Mouse (Mus musculus): ENCODE data around the gene Zfr. TPM values are rescaled to one million over a fixed set of nuclear protein-coding genes. Genes with fewer than 3 reads are reported as not detected.

The Zfr gene
- polyA plus RNA-seq, 1 experiment from 2014 or later, result 128 TPM

DNA sequence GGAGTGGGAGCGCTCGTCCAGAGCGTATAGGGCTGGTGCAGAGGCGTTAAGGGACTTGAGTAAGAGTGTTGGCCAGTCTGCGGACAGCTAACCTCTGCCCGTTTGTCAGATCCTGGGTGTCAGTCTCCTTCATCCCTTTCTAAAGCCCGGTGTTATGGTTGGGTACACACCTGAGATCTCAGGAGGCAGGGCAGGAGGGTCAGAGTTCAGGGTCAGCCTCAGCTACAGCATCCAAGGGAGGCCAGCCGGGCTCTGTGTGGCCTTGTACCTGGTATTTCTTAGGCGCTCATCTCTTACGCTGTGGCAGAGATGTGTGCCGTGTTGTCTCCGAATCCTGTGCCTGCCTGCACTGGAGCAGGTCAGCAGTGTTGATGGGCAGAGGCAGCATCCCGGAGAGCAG, 103.5 kb downstream of the Zfr start:
- Histone ChIP-seq H3K27ac (replicated peaks; ENCODE audit: low read depth, low read length) (no peak overlapping the region), H3K27me3 (ENCODE audit: control insufficient read depth, insufficient read depth, low read length) (no peaks in the 10 kb centered on the region), H3K4me2 (ENCODE audit: low read depth, severe bottlenecking) (no peak overlapping the region), H3K9ac (ENCODE audit: low read length) (no peak overlapping the region), H3K4me1 (ENCODE audit: control insufficient read depth, insufficient read depth, low read length) (peaks cover 5% of the 10 kb centered on the region), H3K4me3 (ENCODE audit: low read depth, low read length) (no peak overlapping the region), H3K9me3 (ENCODE audit: control insufficient read depth, low read length) (no peaks in the 10 kb centered on the region), H3K36me3 (ENCODE audit: control insufficient read depth, insufficient read depth, low read length) (no peaks in the 10 kb centered on the region)
- no peak for ATAC-seq (ENCODE audit: insufficient number of reproducible peaks, low FRiP score, low TSS enrichment, low read depth)
- no peak for DNase-seq (ENCODE audit: low spot score)
- WGBS, result 91% methylated on average over 13 of the region's 13 CpGs

DNA sequence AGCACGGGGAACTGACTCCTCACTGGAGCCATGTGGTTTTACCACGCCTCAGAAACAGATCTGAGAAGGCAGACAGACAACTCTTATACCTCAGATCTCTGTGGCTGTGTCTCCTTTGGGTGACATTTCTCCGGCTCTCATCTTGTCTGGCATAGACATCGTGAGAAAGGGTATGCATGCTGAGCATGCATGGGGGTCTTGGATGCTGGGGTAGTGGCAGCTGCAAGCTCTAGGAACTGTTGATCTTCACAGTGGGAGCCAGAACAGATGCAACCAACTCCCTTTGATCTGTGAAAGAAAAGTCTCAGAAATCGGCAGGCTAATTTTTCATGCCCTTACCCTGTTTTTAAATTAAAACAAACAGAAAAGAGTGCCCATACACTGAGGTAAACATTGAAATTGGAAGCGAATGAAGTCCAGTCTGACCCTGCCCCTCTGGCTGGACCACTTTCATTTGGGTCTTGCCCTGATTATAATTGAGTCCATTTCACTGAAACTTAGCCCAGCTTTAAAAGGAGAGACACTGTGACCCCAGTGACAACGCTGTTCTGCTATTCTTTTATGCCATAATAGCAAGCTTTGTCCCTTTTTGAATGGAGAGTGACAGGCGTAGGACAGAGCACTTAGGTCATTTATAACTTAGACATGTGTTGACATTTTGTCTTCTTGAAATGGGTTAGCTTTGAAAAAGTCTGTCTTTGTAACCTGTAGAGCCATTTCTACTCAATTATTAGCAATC, 105.1 kb downstream of the Zfr start:
- H3K27me3 ChIP-seq (ENCODE audit: control insufficient read depth, insufficient read depth, low read length), result no peaks in the 10 kb centered on the region
- no peak overlapping the region for H3K4me3 ChIP-seq (ENCODE audit: low read depth, low read length)
- WGBS, result 40% methylated on average over 8 of the region's 8 CpGs
- no peak overlapping the region; the same call in 1 of the 2 replicates for H3K27ac ChIP-seq (replicated peaks; ENCODE audit: low read depth, low read length)
- DNase-seq (ENCODE audit: low spot score) (no peak), ATAC-seq (ENCODE audit: insufficient number of reproducible peaks, low FRiP score, low TSS enrichment, low read depth) (no peak)
- no peaks in the 10 kb centered on the region for H3K9me3 ChIP-seq (ENCODE audit: control insufficient read depth, low read length)
- peaks cover 5% of the 10 kb centered on the region for H3K4me1 ChIP-seq (ENCODE audit: control insufficient read depth, insufficient read depth, low read length)
- no peaks in the 10 kb centered on the region for H3K36me3 ChIP-seq (ENCODE audit: control insufficient read depth, insufficient read depth, low read length)
- no peak overlapping the region for H3K4me2 ChIP-seq (ENCODE audit: low read depth, severe bottlenecking)
- H3K9ac ChIP-seq (ENCODE audit: low read length), result no peak overlapping the region

DNA sequence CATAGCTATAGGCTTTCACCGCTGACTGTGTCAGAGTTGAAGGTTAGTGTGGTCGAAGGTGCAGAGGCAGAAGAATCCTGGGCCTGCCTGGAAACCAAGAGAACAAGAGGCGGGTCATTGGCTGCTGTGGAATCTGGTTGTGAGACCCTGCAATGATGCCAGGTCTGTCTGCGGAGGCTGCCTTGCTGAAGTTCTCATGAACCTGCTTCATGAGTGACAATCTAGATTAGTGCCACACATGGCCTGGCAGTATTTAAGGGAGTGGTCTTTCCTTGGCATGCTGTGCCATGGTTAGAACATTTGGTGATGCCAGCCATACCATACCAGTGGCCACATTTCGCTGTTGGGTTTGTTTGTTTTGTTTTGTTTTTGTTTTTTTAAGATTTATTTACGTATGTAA, 105.8 kb downstream of the Zfr start:
- Histone ChIP-seq H3K4me1 (ENCODE audit: control insufficient read depth, insufficient read depth, low read length) (peaks cover 5% of the 10 kb centered on the region), H3K4me2 (ENCODE audit: low read depth, severe bottlenecking) (no peak overlapping the region), H3K27ac (replicated peaks; ENCODE audit: low read depth, low read length) (no peak overlapping the region), H3K4me3 (ENCODE audit: low read depth, low read length) (no peak overlapping the region), H3K27me3 (ENCODE audit: control insufficient read depth, insufficient read depth, low read length) (no peaks in the 10 kb centered on the region), H3K9ac (ENCODE audit: low read length) (no peak overlapping the region), H3K36me3 (ENCODE audit: control insufficient read depth, insufficient read depth, low read length) (no peaks in the 10 kb centered on the region), H3K9me3 (ENCODE audit: control insufficient read depth, low read length) (no peaks in the 10 kb centered on the region)
- no peak for ATAC-seq (ENCODE audit: insufficient number of reproducible peaks, low FRiP score, low TSS enrichment, low read depth)
- no peak for DNase-seq (ENCODE audit: low spot score)
- WGBS, result 88% methylated on average over 6 of the region's 6 CpGs

DNA sequence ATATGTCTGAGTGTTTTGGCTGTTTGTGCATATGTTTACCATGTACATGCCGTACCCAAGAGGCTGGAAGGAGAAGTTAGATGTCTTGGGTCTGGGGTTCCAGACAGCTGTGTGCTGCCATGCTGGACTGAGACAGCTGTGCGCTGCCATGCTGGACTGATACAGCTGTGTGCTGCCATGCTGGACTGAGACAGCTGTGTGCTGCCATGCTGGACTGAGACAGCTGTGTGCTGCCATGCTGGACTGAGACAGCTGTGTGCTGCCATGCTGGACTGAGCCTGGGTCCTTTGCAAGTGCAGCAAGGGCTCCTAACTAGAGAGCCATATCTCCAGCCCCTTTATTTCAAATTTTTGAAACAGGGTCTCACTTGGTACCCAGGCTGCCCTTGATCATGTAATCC, 106.6 kb downstream of the Zfr start:
- H3K36me3 ChIP-seq (ENCODE audit: control insufficient read depth, insufficient read depth, low read length), result no peaks in the 10 kb centered on the region
- peaks cover 5% of the 10 kb centered on the region for H3K4me1 ChIP-seq (ENCODE audit: control insufficient read depth, insufficient read depth, low read length)

DNA sequence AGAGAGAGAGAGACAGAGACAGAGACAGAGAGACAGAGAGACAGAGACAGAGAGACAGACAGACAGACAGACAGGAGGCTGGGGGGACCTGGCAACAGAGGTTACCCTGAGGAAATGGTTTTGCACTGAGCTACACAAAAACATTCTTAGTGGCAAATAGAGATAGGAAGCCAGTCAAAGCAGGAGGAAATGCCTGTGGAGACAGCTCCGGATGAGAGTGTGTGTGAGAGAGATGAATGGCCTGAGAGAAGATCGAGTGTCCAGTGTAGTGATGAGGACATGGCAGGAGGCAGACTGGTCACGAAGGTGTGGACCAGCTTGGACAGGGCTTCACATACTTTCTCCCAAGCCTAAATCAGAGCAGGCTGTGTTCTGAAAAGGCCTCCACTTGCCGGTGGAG, 107.4 kb downstream of the Zfr start:
- Histone ChIP-seq H3K4me3 (ENCODE audit: low read depth, low read length) (no peak overlapping the region), H3K36me3 (ENCODE audit: control insufficient read depth, insufficient read depth, low read length) (no peaks in the 10 kb centered on the region), H3K9me3 (ENCODE audit: control insufficient read depth, low read length) (no peaks in the 10 kb centered on the region), H3K27me3 (ENCODE audit: control insufficient read depth, insufficient read depth, low read length) (no peaks in the 10 kb centered on the region), H3K27ac (replicated peaks; ENCODE audit: low read depth, low read length) (no peak overlapping the region), H3K9ac (ENCODE audit: low read length) (no peak overlapping the region), H3K4me1 (ENCODE audit: control insufficient read depth, insufficient read depth, low read length) (peaks cover 5% of the 10 kb centered on the region), H3K4me2 (ENCODE audit: low read depth, severe bottlenecking) (no peak overlapping the region)
- DNase-seq (ENCODE audit: low spot score) (no peak), ATAC-seq (ENCODE audit: insufficient number of reproducible peaks, low FRiP score, low TSS enrichment, low read depth) (no peak)
- 86% methylated on average over 4 of the region's 4 CpGs for WGBS

More for the DNA sequence above, 106.6 kb downstream of the Zfr start:
- WGBS, result 97% methylated on average over 2 of the region's 2 CpGs
- no peak overlapping the region for H3K4me2 ChIP-seq (ENCODE audit: low read depth, severe bottlenecking)
- H3K27me3 ChIP-seq (ENCODE audit: control insufficient read depth, insufficient read depth, low read length), result no peaks in the 10 kb centered on the region
- no peak overlapping the region for H3K4me3 ChIP-seq (ENCODE audit: low read depth, low read length)
- no peak overlapping the region for H3K9ac ChIP-seq (ENCODE audit: low read length)
- DNase-seq (ENCODE audit: low spot score) (no peak), ATAC-seq (ENCODE audit: insufficient number of reproducible peaks, low FRiP score, low TSS enrichment, low read depth) (no peak)
- H3K9me3 ChIP-seq (ENCODE audit: control insufficient read depth, low read length), result no peaks in the 10 kb centered on the region
- no peak overlapping the region for H3K27ac ChIP-seq (replicated peaks; ENCODE audit: low read depth, low read length)

DNA sequence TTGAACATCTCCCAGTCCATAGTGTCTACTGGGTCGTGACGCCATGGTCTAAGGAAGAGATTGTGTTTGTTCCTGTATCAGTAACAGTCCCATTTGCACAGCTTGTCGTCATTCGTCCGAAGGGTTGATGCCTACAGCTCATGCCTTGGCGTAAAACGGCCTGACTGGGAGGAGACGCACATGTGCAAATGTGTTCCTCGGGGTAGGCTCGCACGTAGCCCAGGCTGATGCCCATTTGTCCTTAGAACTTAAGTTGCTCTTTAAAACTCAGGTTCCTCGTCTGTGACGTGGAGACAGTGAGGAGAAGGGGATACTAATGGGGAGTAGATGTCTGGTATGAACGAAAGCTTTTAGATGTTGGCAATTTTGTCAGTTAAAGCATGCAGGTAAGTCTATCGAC, 109.3 kb downstream of the Zfr start:
- Histone ChIP-seq H3K9ac (ENCODE audit: low read length) (no peak overlapping the region), H3K9me3 (ENCODE audit: control insufficient read depth, low read length) (no peaks in the 10 kb centered on the region), H3K36me3 (ENCODE audit: control insufficient read depth, insufficient read depth, low read length) (no peaks in the 10 kb centered on the region), H3K4me1 (ENCODE audit: control insufficient read depth, insufficient read depth, low read length) (peaks cover 5% of the 10 kb centered on the region; the same call in 1 of the 2 replicates), H3K27ac (replicated peaks; ENCODE audit: low read depth, low read length) (no peak overlapping the region), H3K4me2 (ENCODE audit: low read depth, severe bottlenecking) (no peak overlapping the region), H3K4me3 (ENCODE audit: low read depth, low read length) (no peak overlapping the region), H3K27me3 (ENCODE audit: control insufficient read depth, insufficient read depth, low read length) (no peaks in the 10 kb centered on the region)
- WGBS, result 92% methylated on average over 15 of the region's 15 CpGs
- no peak for DNase-seq (ENCODE audit: low spot score)
- no peak for ATAC-seq (ENCODE audit: insufficient number of reproducible peaks, low FRiP score, low TSS enrichment, low read depth)

DNA sequence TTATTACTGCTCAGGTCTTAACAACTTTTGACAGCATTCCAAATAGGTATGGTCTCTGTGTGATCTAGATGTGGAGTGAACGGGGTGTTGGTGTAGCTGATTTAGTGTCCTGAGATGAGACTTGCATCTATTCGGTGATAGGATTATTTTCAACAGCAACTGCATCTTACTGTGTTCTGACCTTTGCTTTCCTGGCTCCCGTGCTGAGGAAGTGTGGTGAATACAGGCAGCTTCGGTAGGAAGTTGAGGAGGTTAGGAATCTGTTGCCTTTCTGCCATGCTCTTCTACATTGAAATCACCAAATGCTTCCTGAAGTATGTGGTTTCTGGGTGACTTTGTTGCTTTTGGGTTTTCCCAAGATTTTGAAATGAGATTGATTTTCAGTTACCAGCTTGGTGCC, 109.7 kb downstream of the Zfr start:
- ATAC-seq (ENCODE audit: insufficient number of reproducible peaks, low FRiP score, low TSS enrichment, low read depth), result no peak
- H3K27me3 ChIP-seq (ENCODE audit: control insufficient read depth, insufficient read depth, low read length), result no peaks in the 10 kb centered on the region
- no peak for DNase-seq (ENCODE audit: low spot score)
- H3K9me3 ChIP-seq (ENCODE audit: control insufficient read depth, low read length), result no peaks in the 10 kb centered on the region
- peaks cover under 1% of the 10 kb centered on the region; the same call in 1 of the 2 replicates for H3K36me3 ChIP-seq (ENCODE audit: control insufficient read depth, insufficient read depth, low read length)
- H3K9ac ChIP-seq (ENCODE audit: low read length), result no peak overlapping the region
- no peak overlapping the region for H3K4me2 ChIP-seq (ENCODE audit: low read depth, severe bottlenecking)
- no peak overlapping the region for H3K4me3 ChIP-seq (ENCODE audit: low read depth, low read length)
- WGBS, result 86% methylated on average over 4 of the region's 4 CpGs
- H3K4me1 ChIP-seq (ENCODE audit: control insufficient read depth, insufficient read depth, low read length), result peaks cover 4% of the 10 kb centered on the region; the same call in 1 of the 2 replicates
- no peak overlapping the region for H3K27ac ChIP-seq (replicated peaks; ENCODE audit: low read depth, low read length)

DNA sequence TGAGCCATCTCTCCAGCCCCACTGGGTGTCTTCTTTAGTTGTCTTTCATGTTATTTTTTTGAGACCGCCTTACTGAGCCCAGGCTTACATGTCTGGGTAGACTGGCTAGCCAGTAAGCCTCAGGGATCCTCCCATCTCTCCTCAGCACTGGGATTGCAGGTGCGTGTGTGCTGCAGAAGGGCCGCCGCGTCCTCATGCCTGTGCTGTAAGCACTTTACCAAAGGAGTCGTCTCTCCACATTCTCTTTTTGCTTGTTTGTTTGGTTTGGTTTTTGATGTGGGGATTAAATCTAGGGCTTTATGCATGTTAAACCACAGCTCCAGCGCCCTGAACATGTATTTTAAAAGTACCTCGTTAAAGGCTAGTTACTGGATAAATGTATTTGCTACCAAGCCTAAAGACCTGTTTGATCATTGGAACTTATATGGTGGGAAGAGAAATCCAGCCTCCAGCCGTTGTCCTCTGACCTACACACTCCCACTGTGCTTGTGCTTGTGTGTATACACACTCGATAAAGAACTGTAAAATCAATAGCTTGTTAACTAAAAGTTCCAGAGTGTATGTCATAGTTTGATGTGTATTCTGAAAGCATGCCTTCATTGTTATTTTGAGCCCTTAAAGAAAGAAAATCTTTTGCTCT, 112.1 kb downstream of the Zfr start:
- Histone ChIP-seq H3K9me3 (ENCODE audit: control insufficient read depth, low read length) (no peaks in the 10 kb centered on the region), H3K4me1 (ENCODE audit: control insufficient read depth, insufficient read depth, low read length) (no peaks in the 10 kb centered on the region), H3K4me3 (ENCODE audit: low read depth, low read length) (no peak overlapping the region), H3K27me3 (ENCODE audit: control insufficient read depth, insufficient read depth, low read length) (no peaks in the 10 kb centered on the region), H3K27ac (replicated peaks; ENCODE audit: low read depth, low read length) (no peak overlapping the region), H3K4me2 (ENCODE audit: low read depth, severe bottlenecking) (no peak overlapping the region), H3K36me3 (ENCODE audit: control insufficient read depth, insufficient read depth, low read length) (peaks cover 2% of the 10 kb centered on the region; the same call in 1 of the 2 replicates), H3K9ac (ENCODE audit: low read length) (no peak overlapping the region)
- no peak for DNase-seq (ENCODE audit: low spot score)
- WGBS, result 79% methylated on average over 10 of the region's 10 CpGs
- ATAC-seq (ENCODE audit: insufficient number of reproducible peaks, low FRiP score, low TSS enrichment, low read depth), result no peak
